Mouse (Mus musculus) liver, adult 2 months (tissue): Measurements from ENCODE around the gene Mrps15. TPM values are rescaled to one million over a fixed set of nuclear protein-coding genes. Genes with fewer than 3 reads are reported as not detected.
A peak's percentile ranks its signal among the peaks of the same experiment; 100 is the strongest.

Source experiments
- DNase-seq: peaks from one replicate; pipeline ENCODE4 v3.0.0-alpha.2; 2011; ENCODE audit warnings: low read depth, low spot score; ENCODE audit errors: extremely low read depth
- H3K27ac ChIP-seq: fragments of 200-500 bp; replicated peaks from 2 replicates; pipeline ENCODE4 v1.5.1; 2012; ENCODE audit warnings: low read depth, mild to moderate bottlenecking, control low read depth, inconsistent platforms, low read length; ENCODE audit not compliant: insufficient read depth
- H3K27me3 ChIP-seq: fragments of 200-500 bp; 2 replicates; pipeline ENCODE4 v1.6.1; 2012; ENCODE audit warnings: mild to moderate bottlenecking, moderate library complexity, low read length, inconsistent platforms; ENCODE audit not compliant: control insufficient read depth, insufficient read depth
- H3K36me3 ChIP-seq: fragments of 200-500 bp; 2 replicates; pipeline ENCODE4 v1.6.1; 2012; ENCODE audit warnings: low read length, inconsistent platforms; ENCODE audit not compliant: control insufficient read depth, insufficient read depth
- H3K4me1 ChIP-seq: fragments of 200-500 bp; 2 replicates; pipeline ENCODE4 v1.6.1; 2011; ENCODE audit warnings: low read length; ENCODE audit not compliant: control insufficient read depth, insufficient read depth
- H3K4me3 ChIP-seq: fragments of 200-500 bp; 2 replicates; pipeline ENCODE4 v1.5.1; 2011; ENCODE audit warnings: low read depth, mild to moderate bottlenecking, control low read depth, low read length, moderate library complexity; ENCODE audit not compliant: insufficient read depth
- H3K79me2 ChIP-seq: fragments of 200-500 bp; 2 replicates; pipeline ENCODE4 v1.6.1; 2012; ENCODE audit warnings: inconsistent platforms, mild to moderate bottlenecking, low read length, moderate library complexity; ENCODE audit not compliant: control insufficient read depth, insufficient read depth
- H3K9ac ChIP-seq: fragments of 200-500 bp; 2 replicates; pipeline ENCODE4 v1.6.1; 2012; ENCODE audit warnings: low read depth, mild to moderate bottlenecking, control low read depth, inconsistent platforms, low read length
- CTCF ChIP-seq: fragments of 200-500 bp; IDR thresholded peaks from 2 replicates; pipeline ENCODE4 v1.5.1; 2011; ENCODE audit warnings: low read depth, low read length, control low read depth
- POLR2A ChIP-seq: fragments of 200-500 bp; IDR thresholded peaks from 2 replicates; pipeline ENCODE4 v1.6.1; 2011; ENCODE audit warnings: low read length, control low read depth; ENCODE audit not compliant: insufficient read depth; ENCODE audit errors: extremely low read depth
- WGBS: fragments of 180-500 bp; shearing (Covaris S2); methylation state at CpG from one replicate; pipeline ENCODE4 v1.1.7; 2018; 5-methylcytosine and 5-hydroxymethylcytosine counted together
- polyA plus RNA-seq: library from polyadenylated mRNA; depleted of rRNA; stranded (reverse); fragments of >200 nt; gene quantifications from 2 replicates; pipeline ENCODE4 v1.2.3, GENCODE M21; 2012
- total RNA-seq: library from RNA; depleted of rRNA; stranded (reverse); fragments of >200 nt; gene quantifications from 2 replicates; pipeline ENCODE4 v1.2.3, GENCODE M21; 2014

Mrps15 gene
- total and polyA plus RNA-seq, 2 experiments = 31.0 TPM

DNA sequence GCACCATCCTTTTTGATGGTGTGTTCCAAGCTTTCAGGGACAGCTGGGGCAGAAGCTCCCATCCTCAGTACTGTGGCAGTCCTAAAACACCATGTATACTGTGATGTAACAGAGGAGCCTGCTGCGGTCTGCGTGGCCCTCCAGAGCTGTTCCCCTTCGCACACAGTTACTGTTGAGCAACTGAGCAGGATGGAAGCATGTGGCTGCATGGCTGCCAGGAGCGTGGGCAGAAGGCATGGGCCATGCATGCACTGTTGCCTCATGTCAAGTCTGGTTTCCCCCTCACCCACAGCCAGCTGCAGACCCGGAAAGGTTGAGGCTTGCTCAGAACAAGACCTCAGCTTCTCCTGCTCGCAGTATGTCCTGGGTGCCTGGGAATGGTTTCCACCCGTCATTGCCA lies 18.5 kb downstream of the Mrps15 start:
- H3K27ac ChIP-seq = no peak overlapping the region
- H3K9ac ChIP-seq = no peak overlapping the region
- H3K36me3 ChIP-seq = no peaks in the 10 kb centered on the region
- no peak for TF ChIP-seq CTCF
- TF ChIP-seq POLR2A = no peak
- no peaks in the 10 kb centered on the region for H3K79me2 ChIP-seq
- no peak for DNase-seq
- H3K27me3 ChIP-seq = no peaks in the 10 kb centered on the region
- WGBS = 91% methylated on average over 7 of the region's 7 CpGs
- no peak overlapping the region for H3K4me3 ChIP-seq
- H3K4me1 ChIP-seq = no peaks in the 10 kb centered on the region

DNA sequence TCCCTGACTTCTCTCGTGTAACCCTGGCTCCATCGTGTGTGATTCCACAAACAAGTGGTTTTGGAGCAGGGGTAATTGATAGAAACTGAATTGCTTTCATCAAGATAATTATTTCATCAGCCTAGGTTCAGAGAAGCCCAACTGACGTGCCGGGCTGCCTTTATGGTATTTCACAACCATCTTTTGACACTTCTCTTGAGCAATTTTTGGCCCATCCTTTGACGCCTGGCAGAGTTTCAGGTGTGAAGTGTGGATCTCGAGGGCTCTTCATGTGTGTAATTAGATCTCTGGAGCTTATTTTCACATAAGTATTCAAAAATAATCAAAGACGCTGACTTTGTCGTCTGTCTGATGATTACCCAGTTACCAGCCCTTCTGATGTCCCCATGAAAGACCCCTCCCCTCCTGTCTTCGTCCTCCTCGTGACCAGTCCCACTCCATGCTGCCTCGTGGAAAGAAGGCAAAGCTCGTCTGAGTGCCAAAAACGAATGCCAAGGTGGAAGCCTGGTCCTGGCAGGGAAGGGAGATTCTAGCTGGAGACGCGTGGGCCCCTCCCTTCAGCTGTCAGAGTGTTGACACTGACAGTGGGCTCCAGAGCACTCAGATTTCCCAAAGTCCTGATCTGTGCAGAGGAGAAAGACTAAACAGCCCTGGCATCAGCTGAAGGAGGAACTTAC lies 20.8 kb downstream of the Mrps15 start:
- H3K9ac ChIP-seq = no peak overlapping the region
- WGBS = 44% methylated on average over 15 of the region's 15 CpGs
- no peak for TF ChIP-seq CTCF
- no peak for TF ChIP-seq POLR2A
- no peak overlapping the region for H3K27ac ChIP-seq
- no peaks in the 10 kb centered on the region for H3K79me2 ChIP-seq
- H3K27me3 ChIP-seq = no peaks in the 10 kb centered on the region
- H3K4me3 ChIP-seq = no peak overlapping the region
- DNase-seq = peak; percentile 60
- no peaks in the 10 kb centered on the region for H3K36me3 ChIP-seq
- peaks cover 5% of the 10 kb centered on the region for H3K4me1 ChIP-seq

DNA sequence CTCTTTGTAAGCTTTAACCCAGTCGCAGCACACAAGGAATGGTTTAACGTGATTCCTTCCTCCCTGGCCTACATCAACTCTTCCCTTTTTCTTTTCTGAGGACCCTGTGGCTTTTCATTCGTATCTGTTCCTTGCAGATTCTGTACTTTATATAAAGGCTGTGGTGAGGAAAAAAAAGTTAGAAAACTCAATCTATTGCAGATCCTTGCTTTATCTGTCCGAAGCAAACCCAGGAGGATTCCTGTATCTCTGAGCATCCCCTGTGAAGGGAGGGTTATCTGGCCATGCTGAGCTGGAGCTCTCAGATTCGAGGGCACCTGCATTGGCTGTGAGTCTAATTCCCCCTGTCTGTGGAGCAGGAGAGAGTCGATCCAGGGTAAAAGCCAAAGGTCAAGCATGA lies 22.1 kb downstream of the Mrps15 start:
- H3K36me3 ChIP-seq = no peaks in the 10 kb centered on the region
- no peaks in the 10 kb centered on the region for H3K27me3 ChIP-seq
- peaks cover 5% of the 10 kb centered on the region for H3K4me1 ChIP-seq
- H3K4me3 ChIP-seq = no peak overlapping the region
- H3K79me2 ChIP-seq = no peaks in the 10 kb centered on the region
- no peak overlapping the region for H3K9ac ChIP-seq
- H3K27ac ChIP-seq = no peak overlapping the region
- no peak for DNase-seq
- 84% methylated on average over 6 of the region's 6 CpGs for WGBS
- no peak for TF ChIP-seq CTCF
- no peak for TF ChIP-seq POLR2A

DNA sequence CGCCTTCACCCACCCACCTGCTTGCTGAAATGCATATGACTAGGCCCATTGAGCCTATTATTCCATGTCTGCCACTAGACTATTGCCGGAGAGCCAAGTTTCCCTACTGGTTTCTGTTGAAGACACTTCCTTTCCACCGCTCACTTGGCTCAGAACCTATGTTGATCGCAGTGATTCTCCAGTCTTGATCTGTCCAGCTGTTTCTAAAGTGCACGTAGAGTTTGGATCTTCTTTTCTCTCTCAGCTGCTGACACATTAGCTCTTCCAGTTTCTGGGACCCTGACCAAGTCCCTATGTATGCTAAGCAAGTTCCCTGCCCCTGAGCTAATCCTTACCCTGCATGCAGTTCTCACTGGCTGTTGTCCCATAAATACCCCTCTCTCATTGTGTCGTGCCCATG lies 31.1 kb downstream of the Mrps15 start:
- no peaks in the 10 kb centered on the region for H3K27me3 ChIP-seq
- 83% methylated on average over 6 of the region's 6 CpGs for WGBS
- DNase-seq = no peak
- no peak overlapping the region for H3K9ac ChIP-seq
- no peaks in the 10 kb centered on the region for H3K79me2 ChIP-seq
- H3K4me3 ChIP-seq = no peak overlapping the region
- no peak overlapping the region for H3K27ac ChIP-seq
- H3K4me1 ChIP-seq = no peaks in the 10 kb centered on the region
- TF ChIP-seq POLR2A (no peak), CTCF (no peak)
- H3K36me3 ChIP-seq = no peaks in the 10 kb centered on the region

DNA sequence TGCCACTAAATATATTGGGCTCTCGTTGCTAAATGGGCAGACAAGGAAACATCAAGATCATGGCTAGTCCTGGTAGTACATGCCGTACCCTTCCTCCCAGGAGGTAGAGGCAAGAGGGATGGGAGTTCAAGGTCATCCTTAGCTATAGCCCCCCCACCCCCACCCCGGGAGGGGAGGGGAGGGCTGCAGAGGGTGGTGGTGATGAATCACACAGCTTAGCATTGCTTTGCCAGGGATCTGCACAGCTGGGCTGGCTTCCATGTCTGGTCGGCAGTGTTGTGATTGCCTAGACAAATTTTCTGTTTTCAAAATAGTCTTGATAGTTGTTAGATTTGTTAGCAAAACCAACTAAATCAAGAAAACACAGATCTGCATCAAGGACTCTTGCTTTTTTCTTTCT lies 32.5 kb downstream of the Mrps15 start:
- H3K27ac ChIP-seq = no peak overlapping the region
- H3K4me1 ChIP-seq = no peaks in the 10 kb centered on the region
- H3K27me3 ChIP-seq = no peaks in the 10 kb centered on the region
- H3K79me2 ChIP-seq = no peaks in the 10 kb centered on the region
- H3K9ac ChIP-seq = no peak overlapping the region
- TF ChIP-seq CTCF (no peak), POLR2A (no peak)
- no peak overlapping the region for H3K4me3 ChIP-seq
- 77% methylated on average over 4 of the region's 4 CpGs for WGBS
- no peaks in the 10 kb centered on the region for H3K36me3 ChIP-seq
- DNase-seq = no peak

DNA sequence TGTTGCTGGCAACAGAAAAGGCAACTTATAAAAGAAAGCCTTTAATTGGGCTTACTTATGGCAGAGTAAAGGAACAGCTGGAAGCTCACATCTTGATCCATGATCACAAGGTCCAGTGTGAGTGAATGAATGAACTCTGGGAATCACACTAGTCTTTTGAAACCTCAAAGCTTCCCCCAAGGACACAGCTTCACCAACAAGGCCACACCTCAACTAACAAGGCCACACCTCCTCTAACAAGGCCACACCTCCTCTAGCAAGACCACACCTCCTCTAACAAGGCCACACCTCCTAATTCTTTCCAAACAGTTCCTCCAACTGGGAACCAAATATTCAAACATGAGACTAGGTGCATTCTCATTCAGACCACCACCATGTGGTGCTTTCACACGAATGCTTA lies 34.9 kb downstream of the Mrps15 start:
- TF ChIP-seq POLR2A = no peak
- TF ChIP-seq CTCF = no peak

More for the DNA sequence above, 34.9 kb downstream of the Mrps15 start:
- Histone ChIP-seq H3K27ac (no peak overlapping the region), H3K79me2 (no peaks in the 10 kb centered on the region), H3K9ac (no peak overlapping the region), H3K27me3 (no peaks in the 10 kb centered on the region), H3K36me3 (no peaks in the 10 kb centered on the region), H3K4me1 (no peaks in the 10 kb centered on the region), H3K4me3 (no peak overlapping the region)
- WGBS = 96% methylated on average over 1 of the region's 1 CpGs
- DNase-seq = no peak
